Mouse (Mus musculus) NIH3T3 (cell line): ENCODE measurements at regions not wholly inside any gene's neighbourhood (a gene's known extent, or its start where the extent isn't known, plus 50 kb on each side); places are given as distances from the start of the nearest gene placed in this dataset.

Source experiments
- DNase-seq: peaks from one replicate; pipeline ENCODE4 v3.0.0-alpha.2; 2012; ENCODE audit warnings: low read depth

- no peak for DNase-seq
These were observed 58.4 kb downstream of the Sox11 start for GRCm38 (mm10) chr12:27283964-27284363.

GRCm38 (mm10) chr12:27261965-27262364 is 80.4 kb downstream of the Sox11 start:
- DNase-seq: no peak

DNA sequence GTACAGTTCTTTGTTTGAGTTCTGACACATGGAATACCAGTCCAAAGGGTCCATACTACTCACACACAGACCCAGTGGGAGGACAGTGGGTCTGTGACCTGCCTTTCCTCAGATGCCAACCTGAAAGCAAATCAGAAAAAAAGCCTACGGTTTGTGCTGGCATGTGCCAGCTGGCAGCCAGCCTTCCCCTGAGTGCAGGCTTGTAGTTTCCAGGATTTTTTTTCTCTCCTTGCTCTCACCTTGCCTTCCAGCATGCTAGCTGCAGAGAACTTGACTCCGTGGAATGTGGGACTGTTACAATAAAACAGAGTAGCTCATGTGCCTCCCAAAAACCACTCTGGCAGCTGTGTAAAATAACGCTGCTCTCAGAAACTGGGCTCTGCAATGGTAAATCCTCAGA is 88.2 kb downstream of the Sox11 start:
- no peak for DNase-seq

GRCm38 (mm10) chr12:27251521-27251920 is 90.9 kb downstream of the Sox11 start:
- no peak for DNase-seq

DNA sequence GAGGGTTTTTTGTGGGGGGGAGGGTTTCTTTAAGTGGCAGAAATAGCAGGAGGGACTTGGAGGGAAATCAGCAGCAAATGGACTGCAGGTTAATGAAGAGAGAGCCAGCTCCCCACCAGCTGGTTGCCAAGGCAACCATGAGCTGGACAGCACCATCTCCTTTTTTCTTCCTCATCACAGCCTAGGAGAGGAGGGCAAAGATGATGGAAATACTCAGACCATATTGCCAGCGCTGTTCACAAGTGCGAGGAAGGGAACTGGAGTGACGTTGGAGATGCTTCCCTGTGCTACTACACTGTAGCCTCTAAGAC is 93.9 kb downstream of the Sox11 start:
- no peak for DNase-seq

DNA sequence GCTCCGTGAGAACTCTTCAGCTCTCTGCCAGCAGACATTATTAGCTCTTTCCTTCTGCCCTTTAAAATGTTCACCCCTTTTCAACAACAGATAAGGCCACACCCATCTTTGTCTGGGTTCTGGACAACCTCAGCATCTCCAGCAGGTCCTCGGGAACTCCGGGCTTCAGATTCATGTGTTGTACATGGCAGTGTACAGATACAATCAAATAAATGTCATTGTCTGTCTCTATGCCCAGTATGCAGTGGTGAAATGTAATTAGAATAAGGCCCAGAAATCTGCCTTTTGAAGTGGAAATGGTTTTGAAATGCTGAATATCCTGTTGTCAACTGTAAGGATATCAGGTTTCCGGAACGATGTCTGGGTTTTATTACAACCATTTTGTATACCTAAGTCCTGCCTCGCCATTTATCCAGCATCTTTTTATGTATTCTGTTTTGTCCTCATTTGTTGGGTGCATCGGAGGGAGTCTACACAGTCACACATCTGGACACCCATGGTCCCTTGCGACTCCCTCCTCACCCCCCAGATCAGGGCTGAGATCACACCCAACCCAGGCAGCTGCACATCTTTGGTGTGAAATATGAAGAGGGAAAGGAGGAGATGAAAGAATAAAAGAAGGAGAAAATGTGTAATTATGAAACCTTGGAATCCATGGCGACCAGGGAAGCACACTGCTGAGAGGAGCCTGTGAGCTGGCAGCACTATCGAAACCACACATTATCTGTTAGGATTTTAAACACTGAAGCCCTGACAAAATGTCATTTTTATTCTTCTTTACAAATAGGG is 94.4 kb downstream of the Sox11 start:
- no peak for DNase-seq

GRCm38 (mm10) chr12:27235748-27236147 is 106.6 kb downstream of the Sox11 start:
- no peak for DNase-seq

GRCm38 (mm10) chr12:27221541-27221940 is 120.8 kb downstream of the Sox11 start:
- no peak for DNase-seq

- DNase-seq: no peak
These were observed 141.2 kb downstream of the Sox11 start for GRCm38 (mm10) chr12:27201191-27201590.

GRCm38 (mm10) chr12:27194001-27194400 is 148.4 kb downstream of the Sox11 start:
- DNase-seq: no peak

- DNase-seq: no peak
These were observed 150.5 kb downstream of the Sox11 start for GRCm38 (mm10) chr12:27191916-27192315.

DNA sequence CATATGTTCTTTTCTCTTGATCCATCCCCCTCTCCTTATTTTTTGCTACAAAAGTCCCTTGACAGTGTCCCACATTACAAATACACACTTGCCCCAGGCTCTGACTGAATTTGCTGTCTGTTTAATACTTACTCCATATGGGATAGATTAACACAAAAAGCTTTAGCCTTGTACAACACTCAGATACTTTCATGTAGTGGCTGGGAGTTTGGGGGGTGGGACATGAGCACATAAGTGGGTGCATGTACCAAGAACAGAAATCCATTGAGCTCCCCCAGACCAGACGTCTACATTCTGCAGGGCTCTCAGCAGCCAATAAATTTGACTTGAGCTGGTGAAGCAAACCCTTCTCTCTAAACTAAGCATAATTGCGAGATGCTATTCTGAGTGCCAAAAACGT is 154.9 kb downstream of the Sox11 start:
- no peak for DNase-seq

DNA sequence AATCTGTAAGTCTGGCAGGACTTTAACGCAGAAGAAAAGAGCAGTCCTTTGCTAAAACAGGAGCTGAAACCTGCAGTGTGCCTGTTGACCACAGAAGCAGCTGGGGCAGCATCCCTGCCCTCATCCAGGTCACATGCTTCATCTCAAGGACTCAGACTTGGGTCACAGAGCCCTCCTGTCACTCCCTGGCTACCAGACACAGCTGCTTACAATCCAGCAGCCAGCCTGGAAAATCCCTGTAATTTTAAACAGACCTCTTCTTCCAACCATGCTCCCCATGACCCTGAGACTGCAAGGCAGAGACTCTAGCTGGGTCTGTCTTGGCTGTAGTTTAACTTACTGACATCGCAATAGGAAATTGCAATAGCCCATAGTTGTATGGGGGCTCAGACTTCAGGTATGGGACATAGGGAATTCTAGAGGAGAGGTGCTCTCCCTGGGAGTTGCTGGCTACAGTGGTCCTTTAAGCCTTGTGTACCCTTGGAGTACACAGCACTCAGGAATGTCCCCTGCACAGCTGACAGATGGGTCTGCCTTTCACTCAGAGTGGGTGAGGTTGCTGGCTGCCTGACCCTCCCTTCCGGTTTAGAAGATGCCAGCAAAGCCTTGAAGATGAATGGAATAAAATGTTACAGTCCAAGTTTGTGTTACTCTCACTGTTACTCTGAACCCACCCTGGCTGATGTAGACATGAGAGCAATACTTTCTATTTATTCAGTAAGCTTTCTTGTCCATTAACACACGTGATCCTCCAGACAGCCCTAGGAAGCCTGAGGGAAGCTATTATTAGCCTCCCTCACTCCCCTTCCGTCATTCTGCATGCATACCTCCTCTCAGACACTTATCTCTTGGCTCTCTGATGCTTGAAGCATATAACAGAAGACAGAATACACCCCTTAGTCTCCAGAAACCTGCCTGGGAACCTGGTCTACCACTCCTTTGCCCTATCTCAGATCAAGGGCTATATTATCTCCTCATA is 159.7 kb downstream of the Sox11 start:
- DNase-seq: no peak

GRCm38 (mm10) chr12:27173561-27173960 is 168.8 kb downstream of the Sox11 start:
- DNase-seq: no peak

- no peak for DNase-seq
These were observed 169.2 kb downstream of the Sox11 start for GRCm38 (mm10) chr12:27173151-27173550.

DNA sequence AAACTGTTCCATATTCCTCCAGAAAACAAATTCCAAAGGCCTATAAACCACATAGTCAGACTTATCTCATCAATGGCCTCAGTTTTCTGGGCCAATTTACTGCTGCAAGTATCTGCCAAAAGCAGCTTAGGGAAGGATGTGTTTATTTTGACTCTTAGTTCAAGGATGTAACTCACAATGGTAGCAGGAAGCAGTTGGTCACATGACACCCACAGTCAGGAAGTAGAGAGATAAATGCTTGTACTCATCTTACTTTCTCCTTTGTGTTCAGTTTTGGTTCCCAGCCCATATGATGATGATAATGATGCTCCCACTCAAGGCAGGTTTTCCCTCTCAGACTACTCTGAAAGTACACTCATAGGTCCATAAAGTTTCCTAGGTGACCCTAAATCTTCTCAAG is 170.8 kb downstream of the Sox11 start:
- DNase-seq: no peak

GRCm38 (mm10) chr12:27164920-27165504 is 177.4 kb downstream of the Sox11 start:
- DNase-seq: no peak

DNA sequence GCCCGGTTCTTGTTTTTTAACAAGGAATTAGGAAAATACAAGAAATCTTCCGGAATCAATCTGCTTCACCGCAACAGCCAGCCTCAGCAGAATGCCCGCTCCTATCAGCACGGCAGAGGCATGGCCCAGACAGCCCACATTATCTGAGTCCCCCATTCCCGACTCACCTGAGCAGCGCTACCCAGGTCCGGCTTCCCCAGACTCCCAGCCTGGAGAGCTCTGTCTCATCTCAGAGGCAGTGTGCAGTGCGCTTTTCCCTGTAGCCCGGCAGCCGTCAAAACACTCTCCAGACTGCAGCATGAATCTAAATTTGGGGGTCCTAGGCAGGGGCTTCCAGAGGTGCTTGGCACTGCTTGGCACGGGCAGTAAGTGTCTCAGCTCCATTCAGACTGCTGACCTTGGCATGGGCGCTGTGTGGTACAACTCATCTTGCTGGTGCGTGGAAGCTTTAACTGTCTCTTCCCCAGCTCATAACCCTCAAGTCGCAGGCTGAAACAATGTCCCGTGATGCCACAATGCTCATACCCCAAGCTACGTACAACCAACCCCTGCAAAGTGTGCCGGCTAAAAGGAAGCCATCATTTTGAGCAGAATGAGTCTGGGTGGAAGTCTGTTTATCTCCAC is 182.2 kb downstream of the Sox11 start:
- no peak for DNase-seq

GRCm38 (mm10) chr12:27159416-27160062 is 182.8 kb downstream of the Sox11 start:
- DNase-seq: no peak

DNA sequence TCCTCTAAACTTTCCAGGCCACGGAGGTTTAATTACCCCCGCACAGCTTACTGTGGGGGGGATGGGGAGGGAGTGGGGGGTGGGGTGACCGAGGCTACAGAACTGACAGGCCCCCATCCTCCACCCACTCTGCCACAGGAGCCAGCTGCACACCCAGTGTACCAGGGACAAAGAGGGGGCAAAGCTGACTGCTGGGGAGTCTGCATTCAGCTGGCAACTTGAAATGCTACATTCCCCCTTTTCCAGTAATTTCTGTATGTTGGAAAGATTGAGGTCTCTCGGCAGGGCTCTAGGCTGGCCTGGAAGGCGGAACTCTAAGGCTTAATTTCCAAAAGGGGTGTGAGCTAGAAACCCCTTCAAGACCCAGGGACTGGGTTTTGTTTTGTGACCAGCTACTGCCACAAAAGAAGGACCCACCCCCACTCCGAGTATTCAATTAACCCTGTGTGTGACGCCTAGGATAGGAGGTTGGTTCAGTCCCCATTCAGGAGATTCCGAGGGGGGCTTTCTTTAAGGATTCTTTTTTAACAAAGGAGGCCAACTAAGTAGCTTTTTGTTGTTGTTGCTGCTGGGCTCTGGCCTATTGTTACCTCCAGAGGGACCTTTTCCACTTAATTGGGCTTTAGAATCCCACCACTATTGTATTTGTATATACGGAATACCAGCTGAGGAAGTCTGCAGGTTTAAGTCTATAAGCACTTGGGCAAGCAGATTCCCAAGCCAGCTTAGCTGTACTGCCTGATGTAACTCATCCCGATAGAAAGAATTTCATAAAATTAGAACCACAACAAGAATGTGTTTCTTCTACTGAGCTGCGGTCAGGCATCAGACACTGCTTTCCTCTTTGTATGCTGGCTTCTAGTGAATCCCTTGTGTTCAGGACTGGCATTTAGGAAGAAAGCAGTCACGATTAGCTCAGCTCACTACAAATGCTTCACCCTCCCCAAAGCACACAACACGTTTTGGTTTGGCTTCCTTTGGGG is 191.2 kb downstream of the Sox11 start:
- DNase-seq: no peak

- no peak for DNase-seq
These were observed 199.1 kb downstream of the Sox11 start for GRCm38 (mm10) chr12:27143310-27143709.
